Mouse (Mus musculus): ENCODE measurements at regions not wholly inside any gene's neighbourhood (a gene's known extent, or its start where the extent isn't known, plus 50 kb on each side); places are given as distances from the start of the nearest gene placed in this dataset.

- Histone ChIP-seq H3K27me3 (ENCODE audit: control insufficient read depth, insufficient read depth, low read length) (0 out of 2 replicates have a peak, but pooled peaks cover 2% of the 10 kb centered on the region), H3K4me2 (replicated peaks; ENCODE audit: low read depth, low read length) (no peak overlapping the region), H3K9ac (ENCODE audit: low read depth, low read length) (no peak overlapping the region), H3K9me3 (ENCODE audit: control insufficient read depth, low read length) (no peaks in the 10 kb centered on the region), H3K27ac (ENCODE audit: low read depth, low read length) (no peak overlapping the region), H3K36me3 (ENCODE audit: control insufficient read depth, insufficient read depth, low read length) (no peaks in the 10 kb centered on the region), H3K4me3 (ENCODE audit: low read length) (no peak overlapping the region), H3K4me1 (ENCODE audit: control insufficient read depth, insufficient read depth, low read length) (0 out of 2 replicates have a peak, but pooled peaks cover 6% of the 10 kb centered on the region)
- no peak for ATAC-seq (ENCODE audit: low FRiP score, low TSS enrichment)
- WGBS, result 86% methylated on average over 6 of the region's 6 CpGs
Measured at GRCm38 (mm10) chr9:61862071-61862480, 52.3 kb downstream of the Rplp1 start.

- H3K9ac ChIP-seq (ENCODE audit: low read depth, low read length), result no peak overlapping the region
- H3K27me3 ChIP-seq (ENCODE audit: control insufficient read depth, insufficient read depth, low read length), result 0 out of 2 replicates have a peak, but pooled peaks cover 2% of the 10 kb centered on the region
- 0 out of 2 replicates have a peak, but pooled peaks cover 6% of the 10 kb centered on the region for H3K4me1 ChIP-seq (ENCODE audit: control insufficient read depth, insufficient read depth, low read length)
- no peak for ATAC-seq (ENCODE audit: low FRiP score, low TSS enrichment)
- no peaks in the 10 kb centered on the region for H3K36me3 ChIP-seq (ENCODE audit: control insufficient read depth, insufficient read depth, low read length)
- H3K4me3 ChIP-seq (ENCODE audit: low read length), result no peak overlapping the region
- WGBS, result 32% methylated on average over 2 of the region's 2 CpGs
- no peak overlapping the region for H3K4me2 ChIP-seq (replicated peaks; ENCODE audit: low read depth, low read length)
- no peak overlapping the region for H3K27ac ChIP-seq (ENCODE audit: low read depth, low read length)
- no peaks in the 10 kb centered on the region for H3K9me3 ChIP-seq (ENCODE audit: control insufficient read depth, low read length)
Measured at GRCm38 (mm10) chr9:61860147-61860546, 54.2 kb downstream of the Rplp1 start.

- 37% methylated on average over 6 of the region's 6 CpGs for whole genome bisulfite sequencing
- H3K9me3 ChIP-seq (ENCODE audit: control insufficient read depth, low read length), result no peaks in the 10 kb centered on the region
- no peak for ATAC-seq (ENCODE audit: low FRiP score, low TSS enrichment)
- H3K4me2 ChIP-seq (replicated peaks; ENCODE audit: low read depth, low read length), result 0 out of 2 replicates have a peak overlapping the region, but pooled peaks have one; percentile 8
- H3K9ac ChIP-seq (ENCODE audit: low read depth, low read length), result no peak overlapping the region
- H3K4me1 ChIP-seq (ENCODE audit: control insufficient read depth, insufficient read depth, low read length), result 0 out of 2 replicates have a peak, but pooled peaks cover 6% of the 10 kb centered on the region
- no peak overlapping the region for H3K27ac ChIP-seq (ENCODE audit: low read depth, low read length)
- H3K27me3 ChIP-seq (ENCODE audit: control insufficient read depth, insufficient read depth, low read length), result 0 out of 2 replicates have a peak, but pooled peaks cover 2% of the 10 kb centered on the region
- no peak overlapping the region for H3K4me3 ChIP-seq (ENCODE audit: low read length)
- H3K36me3 ChIP-seq (ENCODE audit: control insufficient read depth, insufficient read depth, low read length), result no peaks in the 10 kb centered on the region
Measured at GRCm38 (mm10) chr9:61859438-61859837, 54.9 kb downstream of the Rplp1 start.

- no peak overlapping the region for H3K4me2 ChIP-seq (replicated peaks; ENCODE audit: low read depth, low read length)
- no peak for ATAC-seq (ENCODE audit: low FRiP score, low TSS enrichment)
- no peak overlapping the region for H3K4me3 ChIP-seq (ENCODE audit: low read length)
- no peaks in the 10 kb centered on the region for H3K36me3 ChIP-seq (ENCODE audit: control insufficient read depth, insufficient read depth, low read length)
- 0 out of 2 replicates have a peak, but pooled peaks cover 2% of the 10 kb centered on the region for H3K27me3 ChIP-seq (ENCODE audit: control insufficient read depth, insufficient read depth, low read length)
- 76% methylated on average over 6 of the region's 6 CpGs for WGBS
- H3K9ac ChIP-seq (ENCODE audit: low read depth, low read length), result no peak overlapping the region
- H3K9me3 ChIP-seq (ENCODE audit: control insufficient read depth, low read length), result no peaks in the 10 kb centered on the region
- 0 out of 2 replicates have a peak, but pooled peaks cover 6% of the 10 kb centered on the region for H3K4me1 ChIP-seq (ENCODE audit: control insufficient read depth, insufficient read depth, low read length)
- H3K27ac ChIP-seq (ENCODE audit: low read depth, low read length), result no peak overlapping the region
Measured at GRCm38 (mm10) chr9:61857817-61858216, 56.5 kb downstream of the Rplp1 start.

- H3K4me1 ChIP-seq (ENCODE audit: control insufficient read depth, insufficient read depth, low read length), result 0 out of 2 replicates have a peak, but pooled peaks cover 6% of the 10 kb centered on the region
- no peak overlapping the region for H3K4me2 ChIP-seq (replicated peaks; ENCODE audit: low read depth, low read length)
- no peak overlapping the region for H3K4me3 ChIP-seq (ENCODE audit: low read length)
- no peak overlapping the region for H3K9ac ChIP-seq (ENCODE audit: low read depth, low read length)
- H3K9me3 ChIP-seq (ENCODE audit: control insufficient read depth, low read length), result no peaks in the 10 kb centered on the region
- 91% methylated on average over 1 of the region's 1 CpGs for WGBS
- no peak for ATAC-seq (ENCODE audit: low FRiP score, low TSS enrichment)
- no peaks in the 10 kb centered on the region for H3K27me3 ChIP-seq (ENCODE audit: control insufficient read depth, insufficient read depth, low read length)
- H3K36me3 ChIP-seq (ENCODE audit: control insufficient read depth, insufficient read depth, low read length), result no peaks in the 10 kb centered on the region
- H3K27ac ChIP-seq (ENCODE audit: low read depth, low read length), result no peak overlapping the region
Measured at GRCm38 (mm10) chr9:61856686-61857085, 57.7 kb downstream of the Rplp1 start.

- Histone ChIP-seq H3K4me2 (replicated peaks; ENCODE audit: low read depth, low read length) (no peak overlapping the region), H3K36me3 (ENCODE audit: control insufficient read depth, insufficient read depth, low read length) (no peaks in the 10 kb centered on the region), H3K4me3 (ENCODE audit: low read length) (no peak overlapping the region), H3K27me3 (ENCODE audit: control insufficient read depth, insufficient read depth, low read length) (no peaks in the 10 kb centered on the region), H3K4me1 (ENCODE audit: control insufficient read depth, insufficient read depth, low read length) (0 out of 2 replicates have a peak, but pooled peaks cover 6% of the 10 kb centered on the region), H3K9ac (ENCODE audit: low read depth, low read length) (no peak overlapping the region), H3K9me3 (ENCODE audit: control insufficient read depth, low read length) (no peaks in the 10 kb centered on the region), H3K27ac (ENCODE audit: low read depth, low read length) (no peak overlapping the region)
- ATAC-seq (ENCODE audit: low FRiP score, low TSS enrichment), result no peak
- WGBS, result 30% methylated on average over 11 of the region's 11 CpGs
Measured at GRCm38 (mm10) chr9:61855686-61856085, 58.7 kb downstream of the Rplp1 start.

GRCm38 (mm10) chr9:61853841-61854240 is 60.5 kb downstream of the Rplp1 start:
- no peak overlapping the region for H3K27ac ChIP-seq (ENCODE audit: low read depth, low read length)
- H3K36me3 ChIP-seq (ENCODE audit: control insufficient read depth, insufficient read depth, low read length), result no peaks in the 10 kb centered on the region
- H3K9ac ChIP-seq (ENCODE audit: low read depth, low read length), result no peak overlapping the region
- no peak for ATAC-seq (ENCODE audit: low FRiP score, low TSS enrichment)
- no peaks in the 10 kb centered on the region for H3K9me3 ChIP-seq (ENCODE audit: control insufficient read depth, low read length)
- 86% methylated on average over 4 of the region's 4 CpGs for WGBS
- no peak overlapping the region for H3K4me3 ChIP-seq (ENCODE audit: low read length)
- no peaks in the 10 kb centered on the region for H3K4me1 ChIP-seq (ENCODE audit: control insufficient read depth, insufficient read depth, low read length)
- H3K4me2 ChIP-seq (replicated peaks; ENCODE audit: low read depth, low read length), result no peak overlapping the region
- no peaks in the 10 kb centered on the region for H3K27me3 ChIP-seq (ENCODE audit: control insufficient read depth, insufficient read depth, low read length)

GRCm38 (mm10) chr9:61851331-61851730 is 63.0 kb downstream of the Rplp1 start:
- Histone ChIP-seq H3K27ac (ENCODE audit: low read depth, low read length) (no peak overlapping the region), H3K4me3 (ENCODE audit: low read length) (no peak overlapping the region)
- ATAC-seq (ENCODE audit: low FRiP score, low TSS enrichment), result no peak

GRCm38 (mm10) chr9:61848401-61848800 is 65.9 kb downstream of the Rplp1 start:
- Histone ChIP-seq H3K9me3 (ENCODE audit: control insufficient read depth, low read length) (no peaks in the 10 kb centered on the region), H3K27me3 (ENCODE audit: control insufficient read depth, insufficient read depth, low read length) (no peaks in the 10 kb centered on the region), H3K4me3 (ENCODE audit: low read length) (no peak overlapping the region), H3K4me2 (replicated peaks; ENCODE audit: low read depth, low read length) (no peak overlapping the region), H3K36me3 (ENCODE audit: control insufficient read depth, insufficient read depth, low read length) (no peaks in the 10 kb centered on the region), H3K9ac (ENCODE audit: low read depth, low read length) (no peak overlapping the region), H3K4me1 (ENCODE audit: control insufficient read depth, insufficient read depth, low read length) (no peaks in the 10 kb centered on the region), H3K27ac (ENCODE audit: low read depth, low read length) (no peak overlapping the region)
- ATAC-seq (ENCODE audit: low FRiP score, low TSS enrichment), result no peak
- WGBS, result 76% methylated on average over 2 of the region's 2 CpGs

More at GRCm38 (mm10) chr9:61851331-61851730, 63.0 kb downstream of the Rplp1 start:
- WGBS, result 100% methylated on average over 3 of the region's 3 CpGs
- Histone ChIP-seq H3K27me3 (ENCODE audit: control insufficient read depth, insufficient read depth, low read length) (no peaks in the 10 kb centered on the region), H3K9me3 (ENCODE audit: control insufficient read depth, low read length) (no peaks in the 10 kb centered on the region), H3K36me3 (ENCODE audit: control insufficient read depth, insufficient read depth, low read length) (no peaks in the 10 kb centered on the region), H3K9ac (ENCODE audit: low read depth, low read length) (no peak overlapping the region), H3K4me2 (replicated peaks; ENCODE audit: low read depth, low read length) (no peak overlapping the region), H3K4me1 (ENCODE audit: control insufficient read depth, insufficient read depth, low read length) (no peaks in the 10 kb centered on the region)

Data from kidney, embryonic 14.5 days (tissue).